Mouse (Mus musculus) ZHBTc4 (cell line): ENCODE data around the gene Dok3.

Source experiments
- DNase-seq: peaks from one replicate; pipeline ENCODE4 v3.0.0-alpha.2; 2011; ENCODE audit warnings: low read depth, low spot score

Dok3 gene

GRCm38 (mm10) chr13:55507877-55508276 is 21.2 kb downstream of the Dok3 start:
- DNase-seq = peak; percentile 88

- no peak for DNase-seq
These were observed 22.4 kb downstream of the Dok3 start for GRCm38 (mm10) chr13:55506697-55507096.

- DNase-seq = no peak
These were observed 23.3 kb downstream of the Dok3 start for GRCm38 (mm10) chr13:55505810-55506209.

GRCm38 (mm10) chr13:55504390-55504789 is 24.7 kb downstream of the Dok3 start:
- DNase-seq = no peak

- no peak for DNase-seq
These were observed 26.7 kb downstream of the Dok3 start for GRCm38 (mm10) chr13:55502405-55502804.

GRCm38 (mm10) chr13:55500575-55500974 is 28.5 kb downstream of the Dok3 start:
- no peak for DNase-seq

GRCm38 (mm10) chr13:55498906-55499305 is 30.2 kb downstream of the Dok3 start:
- DNase-seq = no peak

GRCm38 (mm10) chr13:55496661-55497060 is 32.4 kb downstream of the Dok3 start:
- no peak for DNase-seq

- DNase-seq = no peak
These were observed 33.4 kb downstream of the Dok3 start for GRCm38 (mm10) chr13:55495702-55496101.

GRCm38 (mm10) chr13:55494883-55495621 is 34.0 kb downstream of the Dok3 start:
- DNase-seq = no peak

- no peak for DNase-seq
These were observed 34.8 kb downstream of the Dok3 start for GRCm38 (mm10) chr13:55494257-55494656.

GRCm38 (mm10) chr13:55487578-55488498 is 41.3 kb downstream of the Dok3 start, which contains the start of gene Dbn1:
Gene Dbn1, minus strand, starts transcription at chr13:55488111.
- peak; percentile 32 for DNase-seq

- peak; percentile 42 for DNase-seq
These were observed 42.0 kb downstream of the Dok3 start for GRCm38 (mm10) chr13:55486916-55487577.

GRCm38 (mm10) chr13:55486029-55486794 is 42.9 kb downstream of the Dok3 start:
- no peak for DNase-seq

- no peak for DNase-seq
These were observed 44.5 kb downstream of the Dok3 start for GRCm38 (mm10) chr13:55484520-55485088.

- no peak for DNase-seq
These were observed 45.5 kb downstream of the Dok3 start for GRCm38 (mm10) chr13:55483593-55483992.

- no peak for DNase-seq
These were observed 46.0 kb downstream of the Dok3 start for GRCm38 (mm10) chr13:55483071-55483470.

GRCm38 (mm10) chr13:55482542-55482941 is 46.6 kb downstream of the Dok3 start:
- no peak for DNase-seq

GRCm38 (mm10) chr13:55479929-55480328 is 49.2 kb downstream of the Dok3 start:
- no peak for DNase-seq

GRCm38 (mm10) chr13:55479008-55479407 is 50.1 kb downstream of the Dok3 start:
- DNase-seq = no peak

GRCm38 (mm10) chr13:55478036-55478435 is 51.1 kb downstream of the Dok3 start:
- DNase-seq = peak; percentile 68
